Mouse (Mus musculus) CH12.LX (cell line): Measurements from ENCODE around the gene Nlrc5. TPM values are rescaled to one million over a fixed set of nuclear protein-coding genes. Genes with fewer than 3 reads are reported as not detected.
A peak's percentile ranks its signal among the peaks of the same experiment; 100 is the strongest.

Experiments used
- DNase-seq: peaks from one replicate; pipeline ENCODE4 v3.0.0-alpha.2; 2013; ENCODE audit errors: extremely low read depth
- H3K27ac ChIP-seq: 2 replicates; pipeline ENCODE4 v1.5.1; 2012; ENCODE audit warnings: low read depth, mild to moderate bottlenecking, control low read depth, moderate library complexity; ENCODE audit not compliant: insufficient read depth
- H3K27me3 ChIP-seq: replicated peaks from 2 replicates; pipeline ENCODE3; 2012; ENCODE audit warnings: inconsistent platforms
- H3K36me3 ChIP-seq, 2 experiments: replicated peaks in 1 of 2; 2 replicates each; pipeline versions ENCODE3 to v1.6.1; 2012; ENCODE audit warnings: inconsistent platforms in 1 of 2, low read length in 1 of 2, mild to moderate bottlenecking in 1 of 2, mixed read lengths in 1 of 2, moderate library complexity in 1 of 2; ENCODE audit not compliant: control insufficient read depth in 1 of 2, insufficient read depth in 1 of 2
- H3K4me1 ChIP-seq, 2 experiments: 2 replicates each; pipeline ENCODE4 v1.6.1; 2012; ENCODE audit warnings: inconsistent platforms in 1 of 2, moderate library complexity in 1 of 2; ENCODE audit not compliant: insufficient read depth in 2 of 2, control insufficient read depth in 1 of 2
- H3K4me2 ChIP-seq: 2 replicates; pipeline ENCODE4 v1.6.1; 2012; ENCODE audit warnings: low read depth, mild to moderate bottlenecking, control low read depth; ENCODE audit not compliant: poor library complexity, insufficient read depth, severe bottlenecking
- H3K4me3 ChIP-seq, 3 experiments: fragments of 150-350 bp in 1 of 3; sonication (generic) in 1 of 3; replicated peaks in 1 of 3; 2 replicates each; pipeline versions ENCODE3 to v1.5.1; 2011 to 2012; ENCODE audit warnings: low read depth in 2 of 3, low read length in 2 of 3, mild to moderate bottlenecking in 2 of 3, moderate library complexity in 2 of 3, control low read depth in 1 of 3, improper control_type of control experiment in 1 of 3, inconsistent platforms in 1 of 3, mixed read lengths in 1 of 3; ENCODE audit not compliant: poor library complexity in 1 of 3
- H3K79me2 ChIP-seq: replicated peaks from 2 replicates; pipeline ENCODE4 v1.6.1; 2012; ENCODE audit warnings: mild to moderate bottlenecking, moderate library complexity; ENCODE audit not compliant: control insufficient read depth, poor library complexity, insufficient read depth, severe bottlenecking; ENCODE audit errors: extremely low read depth
- H3K9ac ChIP-seq: 2 replicates; pipeline ENCODE4 v1.6.1; 2012; ENCODE audit warnings: low read depth, mild to moderate bottlenecking, control low read depth, moderate library complexity; ENCODE audit not compliant: insufficient read depth
- H3K9me3 ChIP-seq: replicated peaks from 2 replicates; pipeline ENCODE3; 2012; ENCODE audit warnings: low read length, inconsistent platforms, mixed read lengths
- BHLHE40 ChIP-seq: IDR thresholded peaks from 2 replicates; pipeline ENCODE4 v1.6.1; 2011; ENCODE audit warnings: mild to moderate bottlenecking, low read depth, low read length, improper control_type of control experiment
- CHD1 ChIP-seq: IDR thresholded peaks from 2 replicates; pipeline ENCODE4 v1.6.1; 2012; ENCODE audit warnings: low read depth, low read length, improper control_type of control experiment, inconsistent platforms
- E2F4 ChIP-seq: IDR thresholded peaks from 2 replicates; pipeline ENCODE4 v1.6.1; 2011; ENCODE audit warnings: low read depth, low read length, improper control_type of control experiment; ENCODE audit not compliant: insufficient replicate concordance
- EP300 ChIP-seq: IDR thresholded peaks from 2 replicates; pipeline ENCODE4 v1.6.1; 2011; ENCODE audit warnings: low read length, improper control_type of control experiment
- ETS1 ChIP-seq: conservative IDR thresholded peaks from 2 replicates; pipeline ENCODE4 v1.6.1; 2012; ENCODE audit warnings: low read depth, mild to moderate bottlenecking, inconsistent platforms, low read length, improper control_type of control experiment, moderate library complexity
- GABPA ChIP-seq: IDR thresholded peaks from 2 replicates; pipeline ENCODE4 v1.6.1; 2012; ENCODE audit warnings: low read depth, low read length, improper control_type of control experiment, inconsistent platforms; ENCODE audit not compliant: insufficient replicate concordance
- HCFC1 ChIP-seq: IDR thresholded peaks from 2 replicates; pipeline ENCODE4 v1.6.1; 2012; ENCODE audit warnings: low read depth, mild to moderate bottlenecking, inconsistent platforms, low read length, improper control_type of control experiment
- JUND ChIP-seq: conservative IDR thresholded peaks from 2 replicates; pipeline ENCODE4 v1.6.1; 2011; ENCODE audit warnings: low read depth, low read length, improper control_type of control experiment
- KAT2A ChIP-seq: IDR thresholded peaks from 2 replicates; pipeline ENCODE4 v1.6.1; 2012; ENCODE audit warnings: low read length, improper control_type of control experiment, inconsistent platforms; ENCODE audit not compliant: insufficient replicate concordance
- MAFK ChIP-seq: IDR thresholded peaks from 2 replicates; pipeline ENCODE4 v1.6.1; 2011; ENCODE audit warnings: low read length, improper control_type of control experiment; ENCODE audit not compliant: insufficient replicate concordance
- MAX ChIP-seq: IDR thresholded peaks from 2 replicates; pipeline ENCODE4 v1.6.1; 2011; ENCODE audit warnings: low read length, improper control_type of control experiment
- MAZ ChIP-seq: IDR thresholded peaks from 2 replicates; pipeline ENCODE4 v1.6.1; 2012; ENCODE audit warnings: low read depth, mild to moderate bottlenecking, inconsistent platforms, low read length, improper control_type of control experiment, moderate library complexity
- MEF2A ChIP-seq: IDR thresholded peaks from 2 replicates; pipeline ENCODE4 v1.6.1; 2014; ENCODE audit warnings: low read depth, mild to moderate bottlenecking, inconsistent platforms, low read length, improper control_type of control experiment, borderline replicate concordance
- MXI1 ChIP-seq: IDR thresholded peaks from 2 replicates; pipeline ENCODE4 v1.6.1; 2011; ENCODE audit warnings: mild to moderate bottlenecking, low read depth, low read length, improper control_type of control experiment
- MYC ChIP-seq: IDR thresholded peaks from 2 replicates; pipeline ENCODE4 v1.6.1; 2011; ENCODE audit warnings: low read depth, mild to moderate bottlenecking, improper control_type of control experiment, low read length
- NELFE ChIP-seq: IDR thresholded peaks from 2 replicates; pipeline ENCODE4 v1.6.1; 2011; ENCODE audit warnings: low read depth, low read length, improper control_type of control experiment
- NRF1 ChIP-seq: IDR thresholded peaks from 2 replicates; pipeline ENCODE4 v1.6.1; 2014; ENCODE audit warnings: low read depth, mild to moderate bottlenecking, inconsistent platforms, low read length, improper control_type of control experiment, moderate library complexity
- POLR2A ChIP-seq: IDR thresholded peaks from 2 replicates; pipeline ENCODE4 v1.6.1; 2011; ENCODE audit warnings: low read depth, mild to moderate bottlenecking, improper control_type of control experiment, low read length
- RAD21 ChIP-seq: IDR thresholded peaks from 2 replicates; pipeline ENCODE4 v1.6.1; 2011; ENCODE audit warnings: low read depth, mild to moderate bottlenecking, low read length, improper control_type of control experiment, moderate library complexity
- RCOR1 ChIP-seq: conservative IDR thresholded peaks from 2 replicates; pipeline ENCODE4 v1.6.1; 2012; ENCODE audit warnings: low read depth, mild to moderate bottlenecking, inconsistent platforms, low read length, improper control_type of control experiment
- SIN3A ChIP-seq: IDR thresholded peaks from 2 replicates; pipeline ENCODE4 v1.6.1; 2012; ENCODE audit warnings: low read length, improper control_type of control experiment, inconsistent platforms
- SMC3 ChIP-seq: IDR thresholded peaks from 2 replicates; pipeline ENCODE4 v1.6.1; 2011; ENCODE audit warnings: low read depth, low read length, improper control_type of control experiment
- TCF12 ChIP-seq: IDR thresholded peaks from 2 replicates; pipeline ENCODE4 v1.6.1; 2014; ENCODE audit warnings: low read depth, mild to moderate bottlenecking, inconsistent platforms, low read length, improper control_type of control experiment
- UBTF ChIP-seq: IDR thresholded peaks from 2 replicates; pipeline ENCODE4 v1.6.1; 2012; ENCODE audit warnings: low read depth, mild to moderate bottlenecking, inconsistent platforms, low read length, improper control_type of control experiment, moderate library complexity
- USF1 ChIP-seq: IDR thresholded peaks from 2 replicates; pipeline ENCODE4 v1.6.1; 2014; ENCODE audit warnings: low read depth, mild to moderate bottlenecking, inconsistent platforms, low read length, improper control_type of control experiment
- USF2 ChIP-seq: conservative IDR thresholded peaks from 2 replicates; pipeline ENCODE4 v1.6.1; 2011; ENCODE audit warnings: low read depth, low read length, improper control_type of control experiment
- ZC3H11A ChIP-seq: IDR thresholded peaks from 2 replicates; pipeline ENCODE4 v1.6.1; 2012; ENCODE audit warnings: low read depth, mild to moderate bottlenecking, inconsistent platforms, low read length, improper control_type of control experiment
- ZMIZ1 ChIP-seq: IDR thresholded peaks from 2 replicates; pipeline ENCODE4 v1.6.1; 2012; ENCODE audit warnings: low read depth, mild to moderate bottlenecking, inconsistent platforms, low read length, improper control_type of control experiment
- dilution Hi-C: fragments of 300-500 bp; cut with MboI; formaldehyde crosslinking; loops from 2 replicates; pipeline ENCODE4 v1.14.3; 2020; ENCODE audit warnings: low sequenced_read_pairs; ENCODE audit not compliant: extremely low pct_unique_long_range_greater_than_20kb, extremely low pct_ligation_motif_present
- in situ Hi-C: fragments of 300-500 bp; cut with MboI; formaldehyde crosslinking; loops from 3 replicates; pipeline ENCODE4 v1.14.3; 2019; ENCODE audit warnings: low sequenced_read_pairs, low pct_ligation_motif_present, low pct_unique_long_range_greater_than_20kb, mixed read lengths
- polyA plus RNA-seq: library from polyadenylated mRNA; unstranded; fragments of >175 nt; gene quantifications from 2 replicates; pipeline ENCODE4 v1.2.1, GENCODE M21; 2012; ENCODE audit warnings: low read depth; ENCODE audit not compliant: insufficient read length
- total RNA-seq, 2 experiments: library from RNA; depleted of rRNA; stranded (reverse); fragments of 300-350 nt in 1 of 2; fragments of >200 nt in 1 of 2; gene quantifications; 2 replicates each; pipeline ENCODE4 v1.2.3; 2012 to 2014

Gene Nlrc5
- total and polyA plus RNA-seq, 3 experiments, result 58.6 to 72.5 (median 60.2) TPM

GRCm38 (mm10) chr8:94436112-94436572 lies 2.0 kb downstream of the Nlrc5 start:
- peak overlapping the region; percentile 67 to 72 (median 69) for H3K4me3 ChIP-seq
- H3K79me2 ChIP-seq, result peaks cover 52% of the 10 kb centered on the region
- no peaks in the 10 kb centered on the region for H3K9me3 ChIP-seq
- dilution Hi-C loops, result no loop called here
- in situ Hi-C loops, result no loop called here
- TF ChIP-seq NRF1 (no peak), ZC3H11A (no peak), ZMIZ1 (no peak), KAT2A (0 out of 2 replicates have a peak, but pooled peaks have one; percentile 22), USF1 (no peak), MAX (0 out of 2 replicates have a peak, but pooled peaks have one; percentile 23), BHLHE40 (peak; percentile 42), MYC (0 out of 2 replicates have a peak, but pooled peaks have one; percentile 17), MXI1 (0 out of 2 replicates have a peak, but pooled peaks have one; percentile 14), EP300 (peak; percentile 14; the same call in 1 of the 2 replicates), NELFE (peak; percentile 24; the same call in 1 of the 2 replicates), SIN3A (peak; percentile 63), TCF12 (peak; percentile 36; the same call in 1 of the 2 replicates), E2F4 (no peak), UBTF (no peak), GABPA (no peak), RCOR1 (peak; percentile 86), HCFC1 (peak; percentile 24), SMC3 (no peak), RAD21 (no peak), JUND (no peak), MAFK (no peak), POLR2A (no peak), USF2 (no peak), CHD1 (peak; percentile 94), MEF2A (no peak), MAZ (no peak), ETS1 (no peak; the same call in 1 of the 2 replicates)
- no peaks in the 10 kb centered on the region for H3K27me3 ChIP-seq
- peaks cover 22 to 65% of the 10 kb centered on the region in 2 experiments for H3K4me1 ChIP-seq
- H3K36me3 ChIP-seq, result peaks cover 0 to 4% of the 10 kb centered on the region in 2 experiments
- no peak for DNase-seq
- peak overlapping the region; percentile 96 for H3K4me2 ChIP-seq
- peak overlapping the region; percentile 94 for H3K9ac ChIP-seq
- peak overlapping the region; percentile 76 for H3K27ac ChIP-seq
